Mouse (Mus musculus) retina, adult 2 months (tissue): Measurements from ENCODE around the gene Dbr1.

Experiments
- DNase-seq: peaks from one replicate; pipeline ENCODE4 v3.0.0-alpha.2; 2012; ENCODE audit warnings: low read depth, low spot score

The Dbr1 gene

DNA sequence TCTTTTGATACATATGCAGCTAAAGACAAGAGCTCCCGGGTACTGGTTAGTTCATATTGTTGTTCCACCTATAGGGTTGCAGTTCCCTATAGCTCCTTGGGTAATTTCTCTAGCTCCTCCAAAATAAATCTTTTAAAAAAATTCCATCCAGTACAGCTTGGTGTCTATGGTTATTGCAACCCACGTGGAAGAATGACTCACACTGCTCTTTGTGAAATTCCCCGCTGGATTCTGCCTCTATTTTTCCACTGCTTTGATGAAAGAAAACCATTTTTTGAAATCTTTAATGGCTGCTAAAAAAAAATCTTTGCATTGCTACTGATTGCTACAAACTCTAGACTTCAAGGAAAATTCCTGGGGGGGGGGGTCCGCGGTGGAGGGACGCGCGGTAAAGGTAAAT, 44.1 kb downstream of the Dbr1 start:
- no peak for DNase-seq

DNA sequence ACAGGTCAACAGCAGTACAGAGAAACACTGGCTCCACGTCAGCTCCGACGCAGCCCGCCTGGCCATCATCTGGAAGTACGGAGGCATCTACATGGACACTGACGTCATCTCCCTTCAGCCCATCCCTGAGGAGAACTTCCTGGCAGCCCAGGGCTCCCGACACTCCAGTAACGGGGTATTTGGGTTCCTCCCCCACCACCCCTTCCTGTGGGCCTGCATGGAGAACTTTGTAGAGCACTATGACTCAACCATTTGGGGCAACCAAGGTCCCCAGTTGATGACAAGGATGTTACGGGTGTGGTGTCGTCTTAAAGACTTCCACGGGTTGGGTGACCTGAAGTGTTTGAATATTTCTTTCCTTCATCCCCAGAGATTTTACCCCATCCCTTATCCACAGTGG, 44.6 kb downstream of the Dbr1 start:
- DNase-seq, result no peak

DNA sequence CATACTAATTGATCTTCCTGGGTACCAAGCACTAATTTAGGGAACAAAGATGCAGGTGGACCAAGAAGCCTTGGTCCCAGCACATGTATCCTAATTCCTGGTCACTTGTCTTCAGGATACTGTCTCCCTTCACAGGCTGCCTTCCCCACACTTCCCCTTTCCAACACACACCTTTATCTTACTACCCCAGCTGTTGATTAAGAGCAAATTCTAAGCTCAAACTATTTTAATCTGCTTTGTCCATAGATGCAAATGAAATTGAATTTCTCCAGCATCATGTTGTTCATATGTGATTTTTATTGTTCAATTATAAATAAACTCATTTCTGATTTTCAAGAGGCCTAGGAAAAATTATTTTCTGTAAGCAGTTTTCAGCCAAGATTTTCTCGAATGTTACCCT, 46.4 kb downstream of the Dbr1 start:
- no peak for DNase-seq

DNA sequence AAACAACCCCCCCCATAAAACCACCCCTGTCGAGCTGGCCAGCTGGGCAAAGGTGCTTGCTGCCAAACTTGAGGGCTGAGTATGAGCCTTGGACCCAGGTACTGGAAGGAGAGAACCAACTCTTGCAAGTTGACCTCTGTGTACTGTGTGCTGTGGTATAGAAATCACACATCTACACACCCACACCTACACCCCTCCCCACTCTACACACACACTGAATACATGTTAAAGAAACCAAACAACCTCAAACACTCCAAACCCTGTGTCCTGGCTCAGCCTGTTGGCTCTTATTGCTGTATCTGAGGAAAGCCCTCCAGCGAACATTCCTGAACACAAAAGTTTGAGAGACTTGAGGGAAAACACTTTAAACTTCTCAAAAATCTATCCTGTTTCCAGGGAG, 47.4 kb downstream of the Dbr1 start:
- DNase-seq, result no peak

DNA sequence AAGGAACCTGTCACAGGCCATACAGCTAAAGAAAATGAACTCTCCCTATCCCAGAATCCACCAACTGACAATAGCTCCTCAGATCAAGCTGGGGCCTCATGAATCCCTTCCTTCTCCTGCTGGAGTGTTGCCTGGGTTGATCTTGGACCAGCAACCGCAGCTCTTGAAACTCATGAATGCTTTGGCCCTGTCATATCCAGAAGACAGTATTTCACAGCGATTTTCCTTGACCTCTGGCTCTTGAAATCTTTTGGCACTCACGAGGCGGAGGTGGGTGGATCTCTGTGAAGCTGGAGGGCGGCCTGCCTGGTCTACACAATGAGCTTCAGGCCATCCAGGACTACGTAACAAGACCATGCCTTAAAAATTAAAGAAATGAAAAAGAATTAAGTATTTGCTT, 48.5 kb downstream of the Dbr1 start:
- DNase-seq, result no peak

DNA sequence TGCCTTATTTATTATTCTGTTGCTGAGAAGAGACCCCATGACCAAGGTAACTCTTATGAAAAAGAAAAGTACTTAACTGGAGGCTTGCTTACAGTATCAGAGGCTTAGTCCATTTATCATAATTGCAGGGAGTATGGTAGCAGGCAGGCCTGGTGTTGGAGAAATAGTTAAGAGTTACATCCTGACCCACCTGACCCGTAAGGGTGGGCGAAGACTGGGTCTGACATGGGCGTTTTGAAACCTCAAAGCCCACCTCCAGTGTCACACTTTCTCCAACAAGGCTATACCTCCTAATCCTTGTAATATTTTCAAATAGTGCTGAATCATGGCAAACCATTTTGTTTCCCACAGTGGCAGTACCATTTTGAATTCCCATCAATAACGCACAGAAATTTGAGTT, 53.0 kb downstream of the Dbr1 start:
- no peak for DNase-seq

DNA sequence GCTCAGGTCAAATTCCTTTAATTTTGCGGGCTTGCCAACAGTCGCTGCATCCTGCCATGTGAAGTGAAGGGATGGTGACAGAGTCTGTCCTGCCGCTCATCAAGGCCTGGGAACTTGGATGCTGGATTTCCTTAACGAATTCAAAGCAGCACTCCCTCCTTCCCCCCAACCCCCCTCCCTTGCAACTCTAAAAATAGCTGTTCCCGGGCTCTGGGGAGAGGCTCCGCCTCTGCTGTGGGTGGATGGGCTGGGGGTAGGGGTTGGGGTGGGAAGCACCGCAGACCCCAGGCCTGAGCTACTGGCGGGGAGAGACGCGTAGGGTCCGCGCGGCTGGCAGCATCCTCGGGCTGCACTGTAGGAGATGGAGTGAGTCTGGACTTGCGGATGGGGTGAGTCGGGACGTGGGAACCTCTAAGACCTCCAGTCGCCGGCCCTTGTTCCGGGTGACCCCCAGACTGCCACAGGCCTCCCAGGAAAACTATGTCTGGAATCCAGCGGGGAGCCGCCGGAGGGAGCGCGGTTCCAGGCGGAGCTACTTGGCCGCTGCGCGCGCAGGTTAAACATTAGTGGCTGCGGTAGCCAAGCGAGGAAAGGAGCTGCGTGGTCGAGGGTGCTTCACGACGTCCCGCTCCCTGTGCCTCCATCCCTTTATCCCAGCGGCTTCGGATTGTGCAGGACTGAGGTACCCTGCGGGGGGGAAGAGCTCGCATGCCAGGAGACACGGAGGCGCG, 53.8 kb downstream of the Dbr1 start, which contains the start of gene Dzip1l:
Dzip1l (plus strand) TSS at position 216 of the 731 bp plus-strand sequence.
- peak; percentile 15 for DNase-seq

DNA sequence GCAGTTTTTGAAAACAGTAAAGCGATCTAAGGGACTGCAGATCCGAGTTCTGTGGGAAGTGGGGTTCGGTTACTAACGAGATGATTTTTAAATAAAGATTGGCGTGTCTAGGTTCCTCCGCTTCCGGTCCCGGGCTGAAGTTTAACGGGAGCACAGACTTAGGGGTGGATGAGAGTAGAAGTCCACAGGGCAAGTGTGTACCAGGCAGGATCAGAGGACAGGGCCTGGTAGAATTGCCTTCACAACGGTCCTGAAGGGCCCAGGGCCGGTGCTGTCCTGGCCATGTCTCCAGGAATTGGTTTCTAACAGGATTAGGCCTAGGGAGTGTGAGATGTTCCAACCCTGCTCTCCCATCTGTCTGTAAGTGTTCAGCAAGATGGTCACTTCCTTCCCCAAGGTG, 54.5 kb downstream of the Dbr1 start:
- DNase-seq, result no peak

DNA sequence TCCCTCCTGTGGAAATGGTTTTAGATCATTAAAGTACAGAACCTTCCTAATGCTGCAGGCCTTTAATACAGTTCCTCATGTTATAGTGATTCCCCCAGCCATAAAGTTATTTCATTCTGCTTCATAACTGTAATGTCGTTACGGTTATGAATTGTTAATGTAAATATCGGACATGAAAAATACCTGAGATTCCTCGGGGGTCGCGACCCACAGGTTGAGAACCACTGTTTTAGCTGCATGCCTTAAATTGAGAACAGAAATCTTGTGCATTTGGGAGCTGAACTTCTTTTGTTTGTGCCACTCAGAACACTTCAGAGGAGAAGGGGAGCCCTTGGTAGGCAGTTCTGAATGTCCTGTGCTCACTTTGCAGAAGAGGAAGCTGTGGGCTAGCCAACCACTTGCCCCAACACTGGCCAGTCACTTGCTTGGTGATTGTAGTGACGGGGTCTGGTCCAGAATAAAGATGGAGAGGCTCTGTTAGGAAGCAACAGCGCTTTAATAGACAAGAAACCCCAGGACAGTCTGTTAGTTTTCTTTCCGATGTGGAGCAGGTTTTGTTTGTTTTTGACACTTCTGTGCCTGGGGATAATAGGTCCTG, 55.0 kb downstream of the Dbr1 start:
- DNase-seq, result no peak

DNA sequence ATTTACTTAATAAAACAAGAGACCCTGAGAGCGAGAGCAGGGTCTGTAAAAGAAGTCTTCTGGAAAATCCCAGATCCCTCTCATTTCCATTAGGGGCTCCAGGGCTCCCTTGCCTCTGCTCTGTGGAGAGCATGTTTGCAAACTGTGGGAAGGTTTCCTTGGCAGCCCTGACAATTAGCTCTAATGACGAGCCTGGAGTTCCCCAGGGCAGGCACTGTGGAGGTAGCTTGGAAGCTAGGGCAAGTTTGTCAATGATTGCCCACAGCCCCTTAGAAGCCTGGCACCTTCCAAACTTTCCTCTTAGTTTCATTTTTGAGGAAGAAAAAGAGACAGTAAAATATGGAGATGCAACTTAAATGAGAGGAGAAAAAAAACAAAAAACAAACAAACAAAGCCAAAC, 56.2 kb downstream of the Dbr1 start:
- no peak for DNase-seq

DNA sequence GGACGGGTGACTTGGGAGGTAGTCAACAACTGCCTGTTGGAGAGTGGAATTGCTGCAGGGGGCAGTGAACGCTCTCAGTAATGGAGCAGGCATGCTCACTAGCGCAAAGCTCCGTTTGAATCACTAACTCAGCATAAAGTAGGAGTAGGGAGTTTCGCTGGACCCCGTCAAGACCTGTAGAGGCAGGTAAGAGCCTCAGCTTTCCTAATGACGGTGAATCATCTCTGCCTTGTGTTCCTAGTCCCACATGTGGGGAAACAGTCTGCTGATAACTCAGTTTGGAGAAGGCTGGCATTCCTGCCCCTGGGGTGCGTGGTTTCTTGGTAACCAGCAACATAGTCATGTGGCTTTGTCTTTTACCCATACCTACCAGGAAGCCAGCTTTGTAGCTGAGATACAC, 56.7 kb downstream of the Dbr1 start:
- no peak for DNase-seq
